Mouse (Mus musculus): ENCODE data around the gene Tmem238l.

Tmem238l gene

DNA sequence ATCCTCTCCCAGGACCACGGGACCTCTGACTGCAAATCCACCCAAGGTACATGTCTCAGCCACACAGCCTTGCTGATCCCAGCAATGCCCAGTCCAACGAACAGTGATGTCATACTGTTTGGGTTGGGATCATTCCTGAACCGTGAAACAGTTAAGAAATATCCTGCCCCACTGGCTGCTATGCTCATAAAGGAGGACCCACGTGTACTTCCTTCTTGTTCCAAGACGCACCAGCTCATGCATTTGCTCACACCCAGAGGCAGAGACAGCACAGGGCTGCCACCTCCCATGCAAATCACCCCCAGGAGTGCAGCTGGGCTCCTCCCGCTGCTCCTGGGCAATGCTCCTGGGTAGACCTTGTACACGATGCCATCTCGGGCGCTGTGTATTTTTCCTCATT lies at the start of gene Tmem238l:
TSS of gene Tmem238l (plus strand) at position 336 of the 400 bp plus-strand sequence.
- in situ Hi-C loops (cut with MboI, MseI) = no loop called here

DNA sequence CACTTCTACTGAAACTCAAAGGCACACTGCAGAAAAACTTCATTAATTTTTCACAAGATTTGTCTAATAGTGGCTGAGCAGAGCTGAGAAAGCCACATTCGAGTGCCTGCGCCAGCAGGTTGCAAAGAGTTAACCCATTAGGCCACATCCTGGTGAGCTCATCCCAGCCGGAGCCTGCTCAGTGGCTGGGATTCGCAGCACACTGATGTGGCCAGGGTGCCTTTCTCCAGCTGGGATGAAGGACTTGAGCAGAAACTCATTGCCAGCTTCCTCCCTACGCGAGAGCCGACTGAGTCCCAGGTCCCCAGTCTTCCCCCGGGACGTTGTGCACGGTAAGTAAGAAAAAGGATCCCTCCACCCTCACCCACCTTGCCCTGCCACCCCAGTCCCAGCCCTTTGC lies 44.6 kb upstream of the Tmem238l start, which contains the start of gene Pirt:
TSS of gene Pirt (plus strand) at position 171 of the 400 bp plus-strand sequence.
- in situ Hi-C loops (cut with MboI, MseI) = no loop called here

DNA sequence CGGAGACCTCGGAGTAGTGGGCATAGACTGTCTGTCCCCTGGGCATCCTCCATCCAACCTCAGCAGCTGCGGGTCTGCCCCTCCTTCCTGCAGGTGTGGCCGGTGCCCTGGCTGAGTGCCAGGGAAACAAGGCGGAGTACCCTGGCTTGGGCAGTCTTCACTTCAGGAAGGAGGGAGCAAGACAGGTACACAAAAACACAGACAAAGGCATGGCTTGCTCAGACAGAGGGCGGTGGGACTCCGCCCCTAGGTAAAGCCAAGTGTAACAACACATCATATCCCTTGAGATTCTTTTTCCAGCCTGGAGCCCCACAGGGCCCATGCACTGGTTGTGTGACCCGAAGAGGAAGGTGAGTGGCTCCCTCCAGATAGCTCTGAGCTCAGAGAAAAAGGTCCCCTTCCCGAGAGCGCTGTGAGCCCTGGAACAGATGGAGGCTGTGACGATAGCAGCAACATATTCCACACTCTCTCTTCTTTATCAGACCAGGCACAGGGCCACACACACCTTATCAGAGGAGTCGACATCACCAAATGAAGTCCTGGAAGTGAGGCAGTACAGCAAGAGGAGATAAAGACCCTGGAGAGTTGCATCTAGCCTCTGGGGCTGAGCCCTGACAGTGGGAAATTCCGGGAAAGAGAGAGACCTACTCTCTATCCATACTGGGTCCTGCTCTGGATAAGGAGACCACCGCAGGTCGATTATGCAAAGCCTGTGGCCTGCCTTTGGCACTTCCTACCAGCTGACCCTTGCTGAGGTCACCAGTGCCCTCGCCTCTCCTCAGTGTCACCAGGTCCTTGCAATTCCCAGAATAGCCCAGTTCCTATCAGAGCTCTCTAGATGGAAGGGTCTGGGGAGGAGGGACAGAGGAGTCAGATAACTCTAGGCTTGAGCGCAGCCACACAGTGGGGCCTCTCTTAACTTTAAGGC lies 43.6 kb upstream of the Tmem238l start:
- in situ Hi-C loops (cut with MboI, MseI) = no loop called here

DNA sequence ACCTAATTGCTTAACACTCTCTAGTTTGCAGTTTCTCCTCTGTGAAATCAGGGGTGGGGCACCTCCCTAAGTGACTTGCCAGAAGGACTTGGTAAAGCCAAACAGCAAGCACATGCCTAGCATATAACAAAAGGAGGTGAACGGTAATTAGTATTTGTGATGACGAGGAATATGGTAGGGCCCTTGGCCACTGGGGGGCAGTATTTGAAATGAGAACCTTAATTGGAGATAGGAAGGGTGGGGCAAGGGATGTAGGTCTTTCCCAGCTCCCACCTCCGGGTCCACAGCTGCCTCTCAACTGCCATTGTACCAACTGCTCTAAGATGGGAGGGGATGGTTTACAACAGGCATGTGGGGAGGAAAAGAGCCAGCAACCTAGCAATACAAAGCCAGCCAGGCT lies 42.2 kb upstream of the Tmem238l start:
- in situ Hi-C loops (cut with MboI, MseI) = no loop called here

DNA sequence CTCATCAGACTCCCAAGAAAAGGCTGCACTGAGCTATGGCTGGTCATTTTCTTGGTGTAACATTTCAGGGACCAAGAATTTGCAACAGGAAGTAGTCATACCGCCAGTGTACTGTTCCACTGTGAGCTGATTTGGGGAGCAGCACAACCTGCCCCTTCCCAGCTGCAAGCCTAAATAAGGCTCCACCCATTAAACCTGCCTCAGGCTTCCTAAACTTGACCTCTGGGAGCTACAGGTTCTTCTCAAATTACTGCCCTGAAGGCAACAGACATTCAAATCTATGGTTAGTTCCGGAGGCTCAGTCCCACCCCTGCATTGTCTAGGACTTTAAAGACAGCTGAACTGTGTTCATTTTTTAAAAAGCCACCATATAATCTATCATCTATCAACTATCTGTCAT lies 36.4 kb upstream of the Tmem238l start:
- in situ Hi-C loops (cut with MboI, MseI) = loop anchor here (5.0 kb wide), 1 partner anchor 62 kb away; no protein-coding TSS in a partner anchor

DNA sequence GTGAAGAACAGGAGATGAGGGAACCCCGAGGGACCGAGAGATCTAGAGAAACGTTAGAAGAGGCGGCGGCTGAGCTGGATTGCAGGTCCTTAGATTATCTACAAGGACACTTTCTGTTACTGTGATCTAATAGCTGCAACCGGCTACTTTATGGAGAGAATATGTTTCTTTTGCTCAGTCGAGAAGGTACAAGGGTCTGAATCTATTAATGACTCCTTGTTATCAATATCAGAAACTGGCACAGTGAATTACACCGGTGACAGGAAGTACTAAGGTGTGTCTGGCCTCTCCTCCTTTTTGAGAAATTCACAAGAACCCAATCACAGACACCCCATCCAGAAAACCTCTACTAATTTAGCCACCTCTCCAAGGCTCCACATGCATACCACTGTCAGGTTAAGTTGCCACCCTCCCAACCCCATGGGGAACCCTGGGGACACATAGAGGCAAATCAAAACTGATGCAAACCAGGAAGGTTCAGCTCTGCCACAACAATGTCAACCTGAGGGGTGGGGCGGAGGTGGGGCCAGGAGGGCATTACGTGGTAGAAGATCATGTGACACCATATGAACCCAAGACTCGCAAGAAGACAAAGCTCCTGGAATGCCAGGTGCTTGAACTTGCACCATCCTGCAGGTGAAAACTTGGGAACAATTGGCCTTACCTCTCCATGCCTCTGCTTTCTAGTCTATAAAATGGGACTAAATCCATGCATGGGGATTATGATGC lies 32.2 kb upstream of the Tmem238l start:
- in situ Hi-C loops (cut with MboI, MseI) = loop anchor here (5.0 kb wide), 1 partner anchor 58 kb away; no protein-coding TSS in a partner anchor

DNA sequence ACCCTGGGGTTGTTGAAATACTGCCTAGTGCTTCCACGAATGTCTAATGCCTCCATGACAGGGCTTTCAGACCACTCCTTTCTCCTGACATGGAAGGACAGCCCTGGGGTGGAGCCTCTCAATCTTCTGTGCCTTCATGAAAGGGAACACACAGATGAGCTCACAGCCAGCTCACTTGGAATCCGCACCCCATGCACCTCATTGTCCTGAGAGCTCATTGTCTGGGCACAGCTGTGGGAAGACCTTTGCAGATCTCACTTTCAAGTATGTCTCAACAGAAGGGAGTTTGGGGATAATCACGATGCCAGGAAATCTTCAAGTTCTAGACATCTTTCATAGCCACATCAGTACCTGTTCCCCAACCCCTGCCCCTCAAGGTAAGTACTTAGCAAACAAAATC lies 28.1 kb upstream of the Tmem238l start:
- in situ Hi-C loops (cut with MboI, MseI) = no loop called here

DNA sequence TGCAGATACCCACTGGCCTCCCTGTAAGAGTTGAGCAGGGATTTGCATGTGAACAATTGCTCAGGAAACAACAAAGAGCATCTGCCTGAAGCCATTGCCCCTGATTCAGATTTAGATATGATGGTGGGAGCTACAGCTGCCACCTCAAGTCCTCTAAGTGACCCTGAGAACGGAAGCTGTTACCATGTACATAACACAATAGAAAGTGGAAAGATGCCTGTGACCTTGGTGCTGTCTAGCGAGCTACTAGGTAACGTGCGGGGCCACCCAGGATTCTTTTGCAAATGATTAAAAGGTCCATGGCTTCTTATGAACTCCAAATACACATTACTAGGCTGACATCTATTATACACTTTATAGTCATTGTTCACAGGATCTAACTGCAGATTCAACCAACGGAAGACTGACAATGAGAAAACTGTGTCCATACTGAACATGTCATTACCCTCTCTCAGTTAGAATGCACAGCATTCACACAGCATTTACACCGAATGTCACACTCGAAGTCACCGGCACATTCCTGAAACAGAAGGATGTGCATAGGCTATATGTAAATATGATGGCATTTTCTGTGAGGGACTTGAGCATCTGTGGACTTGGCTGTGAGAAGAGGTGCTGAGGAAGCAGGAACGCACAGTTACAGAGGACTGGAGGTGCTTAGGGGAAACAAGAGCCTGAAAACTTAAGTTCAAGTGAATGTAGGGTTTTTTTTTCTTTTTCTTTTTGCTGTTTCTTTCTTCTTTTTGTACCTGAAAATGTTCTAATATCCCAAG lies 23.4 kb upstream of the Tmem238l start:
- in situ Hi-C loops (cut with MboI, MseI) = no loop called here

DNA sequence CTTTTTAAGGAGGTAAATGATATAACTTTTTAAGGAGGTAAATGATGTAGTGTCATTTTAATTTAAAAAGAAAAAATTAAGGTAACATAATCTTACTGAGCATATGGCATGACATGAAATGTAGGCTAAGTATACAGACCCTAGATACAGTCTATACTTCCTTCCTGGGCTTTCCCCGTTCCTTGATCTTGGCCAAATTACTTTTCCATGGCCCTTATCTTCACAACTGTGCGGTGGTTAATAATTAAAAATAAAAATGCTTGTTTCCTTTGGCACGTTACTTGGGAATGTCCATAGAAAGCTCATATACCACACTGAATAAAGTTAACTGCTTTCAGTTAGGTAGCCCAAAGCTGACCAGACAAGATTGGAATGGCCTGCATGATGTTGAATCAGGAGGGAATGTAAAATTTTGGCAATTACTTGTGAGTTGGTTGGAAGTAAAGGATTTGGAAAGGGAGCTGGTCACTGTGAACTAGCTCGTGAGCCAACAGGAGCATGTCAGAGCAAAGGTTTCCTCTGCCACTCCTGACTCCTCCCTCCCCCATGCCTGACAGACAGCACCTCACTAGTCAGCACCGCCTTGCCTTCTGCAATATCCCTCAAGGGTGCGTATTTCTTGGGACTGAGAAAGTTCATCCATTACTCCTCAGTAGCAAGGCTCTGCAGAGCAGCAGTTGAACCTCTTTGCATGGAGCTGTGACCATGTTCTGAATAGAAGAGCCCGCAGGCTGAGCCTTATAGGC lies 21.8 kb upstream of the Tmem238l start:
- in situ Hi-C loops (cut with MboI, MseI) = no loop called here

DNA sequence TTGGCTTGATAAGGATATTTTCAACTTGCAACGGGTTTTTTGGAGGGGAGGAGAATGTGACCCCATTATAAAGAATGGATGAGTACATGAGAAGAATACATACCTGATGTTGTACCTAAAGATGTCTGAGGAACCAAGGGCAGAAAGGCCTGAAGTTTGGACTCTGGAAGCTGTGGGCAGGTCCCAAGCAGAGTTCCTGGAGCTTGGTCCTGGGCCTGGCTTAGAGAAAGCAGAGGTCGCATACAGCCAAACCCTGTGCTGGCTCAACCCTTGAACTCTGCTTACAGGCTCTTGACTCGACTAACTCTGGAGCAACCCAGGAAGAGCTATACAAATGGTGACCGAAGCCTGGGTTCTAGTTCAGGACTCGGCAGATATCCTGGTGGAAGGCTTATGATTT lies 14.4 kb upstream of the Tmem238l start:
- in situ Hi-C loops (cut with MboI, MseI) = no loop called here

DNA sequence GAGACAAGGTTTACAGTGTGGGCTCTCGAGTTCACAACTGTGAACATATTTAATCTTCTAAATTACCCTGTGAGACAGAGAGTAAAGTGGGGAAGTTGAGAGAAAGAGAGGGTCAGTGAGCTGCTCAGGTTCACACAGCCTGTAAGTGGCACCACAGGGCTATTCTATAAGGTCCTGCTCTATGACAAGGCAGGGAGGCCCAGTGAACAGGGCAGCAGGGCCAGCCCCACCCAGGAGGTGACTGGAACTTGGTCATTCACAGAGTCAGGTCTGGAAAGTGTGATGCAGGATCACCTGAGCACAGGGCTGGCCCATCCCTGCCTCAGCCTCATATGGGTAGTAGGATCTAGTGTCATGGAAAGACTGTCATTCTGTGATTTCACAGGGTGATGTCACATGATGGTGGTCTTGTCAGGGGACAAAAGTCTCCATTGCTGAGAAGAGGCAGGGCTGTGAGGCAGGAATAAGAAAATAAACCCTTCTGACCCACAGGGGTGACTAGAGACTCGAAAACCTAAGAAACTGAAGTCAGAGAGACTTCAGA lies 11.1 kb upstream of the Tmem238l start:
- in situ Hi-C loops (cut with MboI, MseI) = no loop called here

DNA sequence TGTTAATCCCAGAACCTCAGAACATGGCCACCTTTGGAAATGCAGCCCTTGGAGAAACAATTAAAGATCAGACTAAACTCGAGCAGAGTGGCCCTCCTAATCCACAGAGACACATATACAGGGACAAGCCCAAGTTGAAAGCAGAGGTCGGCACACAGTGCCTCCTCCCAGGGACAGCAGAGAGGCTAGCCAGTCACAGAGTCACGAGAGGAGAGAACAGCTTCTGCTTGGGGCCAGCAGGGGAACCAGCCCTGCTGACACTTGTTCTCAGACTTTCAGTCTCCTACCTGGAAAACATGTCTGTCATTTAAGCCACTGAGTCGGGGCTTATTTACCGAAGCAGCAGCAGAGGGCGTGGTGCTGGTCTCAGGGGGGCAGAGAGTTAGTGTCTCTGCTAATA lies 9.9 kb upstream of the Tmem238l start:
- in situ Hi-C loops (cut with MboI, MseI) = no loop called here

DNA sequence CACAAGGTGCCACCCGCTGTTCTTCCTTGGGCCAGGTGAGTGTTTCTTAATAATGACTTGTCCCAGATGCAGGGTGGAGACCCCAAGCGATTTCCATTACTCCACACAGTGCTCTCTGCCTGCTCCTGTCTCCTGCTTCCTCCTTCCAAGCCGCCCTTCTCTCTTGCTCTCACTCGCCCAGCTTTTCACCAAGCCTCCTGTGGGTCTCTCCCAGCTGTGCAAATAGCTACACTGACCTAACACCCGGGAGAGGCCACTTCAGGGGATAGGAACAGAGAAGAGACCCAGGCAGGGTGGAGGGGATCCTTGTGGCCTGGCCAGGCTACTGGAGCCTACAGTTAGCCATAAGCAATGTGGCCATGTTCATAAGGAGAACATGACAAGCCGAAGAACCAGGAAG lies 9.5 kb upstream of the Tmem238l start:
- in situ Hi-C loops (cut with MboI, MseI) = no loop called here

DNA sequence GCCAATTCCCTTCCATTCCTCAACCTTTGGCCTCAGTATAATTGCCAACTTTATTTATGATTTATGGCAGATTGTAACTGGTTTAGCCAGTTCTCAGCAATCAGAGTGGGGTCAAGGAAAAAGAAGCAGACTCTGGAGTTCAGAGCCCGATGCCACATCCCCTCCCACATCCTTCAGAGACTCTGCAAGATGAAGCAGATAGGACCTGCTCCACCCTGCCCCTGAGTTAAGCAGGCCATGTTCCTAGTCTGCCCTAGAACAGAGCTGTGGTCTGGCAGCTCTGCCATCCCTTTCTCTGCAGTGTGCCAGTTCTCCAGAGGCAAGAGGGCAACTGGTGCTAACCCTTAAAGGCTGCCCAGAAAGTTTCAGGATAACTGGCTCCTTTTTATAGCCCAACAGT lies 4.4 kb downstream of the Tmem238l start:
- in situ Hi-C loops (cut with MboI, MseI) = no loop called here

DNA sequence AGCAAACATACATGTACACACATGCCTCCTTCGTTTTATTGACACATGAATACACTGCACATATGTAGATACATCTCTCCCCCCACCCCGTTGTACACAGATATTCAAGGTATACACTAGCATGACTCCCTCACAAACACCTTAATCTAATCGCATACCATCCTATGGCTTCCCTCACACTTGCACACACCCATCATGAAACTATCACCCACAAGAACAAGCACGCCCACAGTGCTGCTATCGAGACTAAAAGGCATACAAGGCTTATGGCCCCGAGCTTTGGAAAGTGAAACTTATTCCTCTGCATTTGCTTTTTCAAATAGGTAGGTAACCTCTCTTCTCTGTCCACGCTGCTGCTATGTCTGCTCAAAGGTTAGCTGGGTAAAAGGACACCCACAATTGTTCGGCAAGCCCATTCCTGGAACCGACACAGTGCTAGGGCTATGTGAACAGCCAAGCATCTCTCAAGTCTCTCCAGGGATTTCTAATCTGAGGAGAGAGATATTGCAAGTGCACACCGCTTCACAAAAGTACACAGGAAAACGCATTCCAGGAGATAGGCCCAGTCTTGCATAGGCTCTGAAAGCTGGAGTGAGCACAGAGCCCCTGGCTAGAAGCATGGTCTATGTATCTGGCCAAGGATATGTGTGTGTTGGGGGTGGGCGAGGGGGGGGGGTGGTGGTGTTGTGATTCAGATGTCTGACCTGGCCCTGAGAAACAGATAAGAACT lies 5.2 kb downstream of the Tmem238l start:
- in situ Hi-C loops (cut with MboI, MseI) = no loop called here

DNA sequence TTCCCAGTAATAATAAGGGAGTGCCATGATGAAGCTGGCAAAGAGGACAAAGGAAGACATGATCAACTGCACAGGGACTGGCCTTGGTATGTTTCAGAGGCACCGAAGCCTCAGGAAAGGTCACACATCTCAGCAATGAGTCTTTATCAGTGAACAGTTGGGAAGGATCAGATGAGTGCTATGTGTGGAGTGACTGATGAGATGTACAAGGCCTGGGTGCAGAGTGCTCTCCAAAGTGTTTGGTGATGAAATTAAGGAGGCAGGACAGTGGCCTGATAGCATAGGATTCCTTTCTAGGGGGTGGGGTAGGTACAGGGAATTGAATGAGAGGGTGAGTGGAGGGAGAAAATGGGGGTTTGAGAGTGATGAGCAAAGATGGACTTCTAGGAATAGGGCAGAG lies 7.0 kb downstream of the Tmem238l start:
- in situ Hi-C loops (cut with MboI, MseI) = no loop called here

DNA sequence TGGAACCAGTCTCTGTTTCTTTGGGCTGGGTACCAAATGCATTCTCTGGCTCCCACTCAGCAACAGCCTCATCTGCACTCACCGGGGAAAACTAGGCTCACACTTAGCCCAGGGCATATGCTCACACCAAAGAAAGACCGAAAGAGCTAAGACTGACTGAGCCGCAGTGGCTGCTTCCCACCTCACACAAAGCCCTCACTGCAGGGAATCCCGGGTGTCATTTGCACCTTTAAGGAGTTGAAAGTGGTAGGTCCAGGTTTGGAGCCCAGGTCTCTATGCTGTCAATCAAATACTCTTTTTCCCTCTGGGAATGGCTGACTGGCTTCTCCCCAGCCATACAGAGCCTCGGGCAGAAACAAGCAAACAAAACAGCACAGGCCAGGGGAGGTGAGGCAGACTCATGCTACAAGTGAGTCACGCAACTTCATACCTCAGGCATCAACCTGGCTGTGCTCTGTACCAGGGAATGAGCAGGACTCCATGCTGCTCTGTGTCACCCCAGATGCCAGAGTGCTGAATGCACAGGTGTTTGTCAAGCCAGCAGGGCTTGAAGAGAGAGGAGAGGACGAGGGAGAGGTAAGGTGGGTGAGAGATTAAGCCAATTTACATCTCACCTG lies 10.2 kb downstream of the Tmem238l start:
- in situ Hi-C loops (cut with MboI, MseI) = no loop called here

DNA sequence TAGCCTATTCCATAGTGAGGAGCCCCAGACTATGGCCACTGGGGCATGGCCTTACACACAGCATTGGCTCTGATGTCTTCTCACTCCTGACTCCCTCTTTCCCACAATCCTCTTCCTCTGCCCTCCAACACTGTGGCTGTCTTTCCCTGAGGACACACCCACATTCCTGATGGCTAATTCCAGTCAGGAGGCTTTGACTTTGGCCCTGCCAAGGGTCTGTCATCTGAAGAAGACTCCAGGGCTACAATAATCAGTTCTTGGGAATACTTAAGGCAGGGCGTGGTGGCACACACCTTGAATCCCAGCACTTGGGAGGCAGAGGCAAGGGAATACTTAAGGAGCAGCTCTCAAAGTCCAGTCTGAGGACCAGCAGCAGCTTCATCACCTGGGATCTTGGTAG lies 12.1 kb downstream of the Tmem238l start:
- in situ Hi-C loops (cut with MboI, MseI) = no loop called here

DNA sequence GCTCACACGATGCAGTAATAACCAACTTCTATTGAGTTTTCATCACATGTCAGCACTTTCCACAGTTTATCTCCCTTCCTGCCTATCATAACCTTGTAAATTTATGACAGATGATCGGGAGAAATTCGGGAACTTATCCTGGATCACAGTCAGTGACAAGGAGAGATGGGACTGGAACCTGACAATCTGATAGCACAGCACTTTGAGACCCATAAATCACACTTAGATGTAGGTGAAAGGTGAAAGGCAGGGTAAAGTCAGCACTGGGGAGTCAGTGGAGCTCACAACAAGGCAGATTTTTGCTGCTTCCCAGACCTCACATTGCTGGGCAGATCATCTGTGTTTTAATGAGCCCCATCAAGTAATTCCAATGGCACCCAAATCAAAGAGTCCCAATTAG lies 17.1 kb downstream of the Tmem238l start:
- in situ Hi-C loops (cut with MboI, MseI) = no loop called here
